Mouse (Mus musculus) heart, postnatal 14 days (tissue): ENCODE measurements around the gene Wnt10a. TPM values are rescaled to one million over a fixed set of nuclear protein-coding genes. Genes with fewer than 3 reads are reported as not detected.

Experiments used
- DNase-seq, 2 experiments: peaks; one replicate each; pipeline ENCODE4 v3.0.0; 2021 to 2022
- intact Hi-C: fragments of 180-260 bp; cut with DNase I; formaldehyde crosslinking; loops from one replicate; pipeline ENCODE4 v1.15.1; 2025
- total RNA-seq, 2 experiments: library from RNA; stranded (reverse); gene quantifications; 2 replicates each; pipeline ENCODE4 v1.2.3; 2021

Wnt10a gene
- total RNA-seq, 2 experiments from 2014 or later, result not detected

DNA sequence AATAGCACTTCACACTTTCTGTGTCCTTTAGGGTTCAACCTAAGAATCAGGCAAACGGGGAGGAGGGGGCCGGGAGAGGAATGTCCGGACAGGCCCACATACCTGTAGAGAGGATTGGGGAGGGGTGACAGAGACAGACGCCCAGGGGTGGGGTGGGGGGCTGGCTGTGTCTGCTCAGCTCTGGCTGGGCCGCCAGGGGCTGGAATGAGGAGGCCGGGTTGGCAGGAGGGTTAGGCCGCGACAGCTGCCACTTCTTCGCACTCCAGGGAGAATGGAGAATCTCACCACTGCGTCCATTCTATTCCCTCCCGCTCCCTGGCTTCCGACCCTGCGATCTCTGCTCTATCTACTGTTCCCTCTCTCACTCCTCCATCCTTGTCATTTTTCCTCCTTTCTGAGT lies 7.8 kb upstream of the Wnt10a start:
- intact Hi-C loops, result no loop called here

DNA sequence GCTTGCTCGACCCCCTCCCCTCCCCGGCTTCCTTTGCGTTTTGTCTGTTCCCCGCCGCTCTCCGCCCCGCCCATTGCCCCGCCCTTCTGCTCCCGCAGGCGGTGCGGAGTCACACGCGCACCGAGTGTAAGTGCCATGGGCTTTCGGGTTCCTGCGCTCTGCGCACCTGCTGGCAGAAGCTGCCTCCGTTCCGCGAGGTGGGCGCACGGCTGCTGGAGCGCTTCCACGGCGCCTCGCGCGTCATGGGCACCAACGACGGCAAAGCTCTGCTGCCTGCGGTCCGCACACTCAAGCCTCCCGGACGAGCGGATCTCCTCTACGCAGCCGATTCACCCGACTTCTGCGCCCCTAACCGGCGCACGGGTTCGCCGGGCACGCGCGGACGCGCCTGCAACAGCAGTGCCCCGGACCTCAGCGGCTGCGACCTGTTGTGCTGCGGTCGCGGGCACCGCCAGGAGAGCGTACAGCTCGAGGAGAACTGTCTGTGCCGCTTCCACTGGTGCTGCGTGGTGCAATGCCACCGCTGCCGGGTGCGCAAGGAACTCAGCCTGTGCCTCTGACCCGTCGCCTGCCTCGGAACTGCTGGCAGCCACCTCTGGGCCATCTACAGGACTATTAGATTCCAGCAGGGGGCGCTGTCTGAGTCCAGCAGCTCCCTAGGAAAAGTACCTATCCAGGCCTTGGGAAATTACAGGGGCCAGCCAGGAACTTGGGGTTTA lies 7.1 kb upstream of the Wnt10a start:
- intact Hi-C loops, result loop anchor here (1.0 kb wide), 1 partner anchor 24 kb away; no protein-coding TSS in a partner anchor
- peak; percentile 66 to 76 for DNase-seq

More for the DNA sequence above, 7.8 kb upstream of the Wnt10a start:
- DNase-seq, result no peak

DNA sequence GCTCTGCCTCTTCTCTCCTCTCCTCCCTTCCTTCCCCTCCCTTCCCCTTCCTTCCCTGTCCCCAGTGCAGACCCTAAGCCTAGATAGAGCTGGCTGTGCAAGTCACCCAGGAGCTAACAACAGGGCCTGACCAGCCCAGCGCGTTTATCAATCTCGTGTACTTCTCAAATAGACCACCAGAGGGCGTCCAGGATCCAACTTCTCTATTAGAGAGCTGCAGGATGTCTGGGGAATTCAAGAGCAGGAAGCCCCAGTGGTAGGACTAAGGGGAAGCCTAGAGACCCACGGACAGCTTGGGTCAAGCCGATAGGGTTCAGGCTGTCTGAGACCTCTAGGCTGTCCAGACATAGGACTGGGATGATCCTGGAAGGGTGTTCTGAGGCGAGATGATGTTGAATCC lies 3.5 kb upstream of the Wnt10a start:
- DNase-seq, result peak; percentile 68 to 87
- intact Hi-C loops, result loop anchor here (1.0 kb wide), 1 partner anchor 20 kb away; no protein-coding TSS in a partner anchor

DNA sequence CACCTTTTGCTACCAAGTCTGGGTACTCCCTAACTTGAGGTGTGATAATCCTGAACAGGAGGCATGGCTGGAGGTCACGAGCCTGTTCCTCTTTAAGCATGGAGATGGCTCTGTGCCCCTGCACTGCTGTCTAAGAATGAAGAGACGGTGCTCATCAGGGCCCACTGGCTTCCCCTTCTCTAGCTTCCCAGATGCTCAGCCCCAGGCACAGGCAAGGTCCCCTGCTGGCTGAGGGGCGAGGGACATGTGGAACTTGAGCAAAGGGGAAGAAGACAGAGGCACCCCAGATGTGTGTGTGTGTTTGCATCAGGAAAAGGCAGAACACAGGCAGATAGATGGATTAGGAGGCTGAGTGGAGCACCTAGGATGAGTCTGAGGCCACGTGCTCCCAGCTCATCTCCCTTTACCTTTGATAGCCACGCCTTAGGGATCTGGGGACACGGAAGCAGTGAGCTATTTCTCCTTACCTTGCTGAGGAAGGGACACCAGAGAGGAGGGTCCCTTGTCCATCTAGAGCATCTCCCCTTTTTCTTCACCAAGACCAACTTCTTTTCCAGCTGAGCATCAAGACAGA lies 2.6 kb upstream of the Wnt10a start:
- no peak for DNase-seq
- intact Hi-C loops, result loop anchor here (1.0 kb wide), 1 partner anchor 20 kb away; no protein-coding TSS in a partner anchor

DNA sequence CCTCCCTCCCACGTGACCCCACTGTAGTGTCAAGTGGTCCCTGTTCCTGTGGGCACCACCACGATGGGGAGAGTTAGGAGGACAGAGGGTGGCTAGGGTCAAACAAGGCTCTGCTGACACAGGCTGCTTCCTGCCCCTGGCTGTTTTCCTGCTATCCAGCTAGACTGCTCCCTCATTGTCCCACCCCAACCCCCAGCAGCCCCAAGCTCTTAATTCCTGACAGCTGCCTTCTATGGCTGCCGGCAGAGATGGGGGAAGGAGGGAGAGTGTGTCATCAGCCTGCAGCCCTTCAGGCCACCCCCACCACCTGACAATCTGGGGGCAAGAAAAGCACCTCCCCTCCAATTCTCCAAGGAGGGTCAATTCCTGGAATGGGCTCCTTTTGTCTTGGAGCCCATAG lies 1.2 kb upstream of the Wnt10a start:
- DNase-seq, result no peak
- intact Hi-C loops, result no loop called here

DNA sequence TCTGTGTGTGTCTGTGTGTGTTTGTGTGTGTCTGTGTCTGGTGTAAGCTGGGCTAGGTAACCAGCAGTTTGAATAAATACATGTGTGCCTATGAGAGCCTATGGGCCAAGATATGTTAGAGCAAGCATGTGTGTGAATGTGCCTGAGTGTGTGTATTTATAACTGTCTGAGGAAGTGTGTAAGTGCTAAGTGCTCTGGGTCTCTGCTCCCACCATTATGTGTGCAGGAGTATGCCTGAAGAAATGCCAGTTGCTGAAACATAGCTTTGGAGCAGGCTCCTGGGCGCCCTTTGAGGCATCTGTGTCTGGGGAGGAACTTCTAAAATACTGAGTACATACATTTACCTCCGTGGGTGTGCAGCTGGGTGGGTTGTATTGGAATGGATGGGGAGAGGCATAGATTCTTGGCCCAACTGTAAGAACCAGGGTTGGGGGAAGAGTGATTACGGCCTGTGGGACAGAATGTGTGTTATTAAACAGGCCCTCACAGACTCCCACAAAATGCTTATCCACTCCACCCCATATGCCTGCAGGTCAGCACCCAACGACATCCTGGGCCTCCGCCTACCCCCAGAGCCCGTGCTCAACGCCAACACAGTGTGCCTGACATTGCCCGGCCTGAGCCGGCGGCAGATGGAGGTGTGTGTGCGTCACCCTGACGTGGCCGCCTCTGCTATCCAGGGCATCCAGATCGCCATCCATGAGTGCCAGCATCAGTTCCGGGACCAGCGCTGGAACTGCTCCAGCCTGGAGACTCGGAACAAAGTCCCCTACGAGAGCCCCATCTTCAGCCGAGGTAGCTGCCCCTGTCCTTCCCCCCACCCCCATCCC lies 1.7 kb downstream of the Wnt10a start:
- DNase-seq, result no peak
- intact Hi-C loops, result no loop called here

DNA sequence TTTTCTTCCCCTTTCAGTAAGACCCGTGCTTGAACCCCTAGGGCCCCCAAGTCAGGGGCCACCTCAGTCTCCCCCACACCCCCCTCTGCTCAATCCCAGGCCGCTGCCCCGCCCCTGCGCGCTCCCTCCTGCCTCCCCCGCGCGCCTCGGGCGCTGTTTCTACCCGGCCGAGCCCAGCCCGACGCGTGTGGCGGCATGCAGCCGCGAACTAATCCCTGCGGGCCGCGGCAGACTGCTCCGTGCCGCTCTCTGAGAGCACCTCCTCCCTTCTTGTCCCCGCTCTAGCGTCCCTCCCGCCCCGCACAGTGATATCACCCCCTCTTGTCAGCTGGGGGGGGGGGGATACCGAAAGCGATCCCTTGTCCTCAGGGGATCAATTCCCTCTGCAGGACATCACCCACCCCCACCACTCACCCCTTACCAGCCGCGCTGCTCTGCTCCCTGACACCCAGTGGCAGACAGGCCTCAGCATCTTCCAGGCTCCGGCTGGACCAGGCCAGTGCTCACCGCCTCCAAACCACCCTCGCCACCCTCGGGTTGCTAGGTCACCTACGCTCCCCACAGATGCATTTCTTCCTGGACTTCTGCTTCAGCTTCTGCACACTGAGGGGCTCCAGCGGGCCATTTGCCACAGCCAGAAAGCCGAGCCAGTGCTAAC lies 3.3 kb downstream of the Wnt10a start:
- intact Hi-C loops, result no loop called here
- no peak for DNase-seq

DNA sequence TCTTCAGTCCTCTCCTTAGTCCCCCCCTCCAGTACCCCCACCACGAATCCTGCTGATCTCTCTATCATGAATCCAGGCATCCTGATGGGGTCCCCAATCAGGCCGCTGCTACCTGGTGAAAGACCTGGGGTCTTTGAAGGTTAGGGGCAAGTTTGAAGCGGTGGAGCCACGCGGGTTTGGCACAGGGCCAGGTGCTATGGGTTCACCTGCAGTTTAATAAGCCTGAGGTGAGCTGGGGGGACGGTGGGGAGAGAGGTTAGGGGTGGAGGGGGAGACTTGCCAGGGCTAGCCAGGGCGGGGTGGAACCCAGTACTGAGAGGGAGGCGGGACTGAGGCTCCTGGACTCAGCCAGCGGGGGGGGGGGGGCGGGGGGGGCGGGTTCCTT lies 3.8 kb downstream of the Wnt10a start:
- intact Hi-C loops, result no loop called here
- DNase-seq, result no peak

DNA sequence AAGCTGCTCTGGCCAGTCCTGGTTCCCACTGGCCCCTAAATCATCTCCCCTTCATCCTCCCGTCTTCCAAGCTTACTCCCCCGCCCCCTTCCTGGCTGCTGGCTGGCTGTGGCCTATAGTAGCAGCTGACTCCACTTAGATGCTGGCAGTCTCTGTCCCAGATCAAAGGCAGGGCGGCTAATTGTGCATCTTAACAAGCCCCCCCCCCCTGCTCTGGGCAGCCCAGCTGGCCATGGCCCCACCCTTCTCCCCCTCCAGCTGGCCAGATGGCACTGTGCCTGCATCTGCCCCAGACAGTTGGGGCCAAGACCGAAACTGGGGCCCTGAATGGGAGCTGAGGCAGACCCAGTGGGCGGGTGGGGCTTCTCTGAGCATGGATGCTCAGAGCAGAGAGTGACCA lies 6.1 kb downstream of the Wnt10a start:
- DNase-seq, result no peak
- intact Hi-C loops, result no loop called here

DNA sequence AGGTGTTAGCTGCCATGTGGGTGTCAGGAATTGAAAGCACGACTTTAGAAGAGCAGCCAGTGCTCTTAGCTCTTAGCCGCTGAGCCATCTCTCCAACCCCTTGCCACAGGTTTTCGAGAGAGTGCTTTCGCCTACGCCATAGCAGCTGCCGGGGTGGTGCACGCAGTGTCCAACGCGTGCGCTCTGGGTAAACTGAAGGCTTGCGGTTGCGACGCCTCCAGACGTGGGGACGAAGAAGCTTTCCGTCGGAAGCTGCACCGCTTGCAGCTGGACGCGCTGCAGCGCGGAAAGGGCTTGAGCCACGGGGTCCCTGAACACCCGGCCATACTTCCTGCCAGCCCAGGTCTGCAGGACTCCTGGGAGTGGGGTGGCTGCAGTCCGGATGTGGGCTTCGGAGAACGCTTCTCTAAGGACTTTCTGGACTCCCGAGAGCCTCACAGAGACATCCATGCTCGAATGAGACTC lies 9.1 kb downstream of the Wnt10a start:
- intact Hi-C loops, result no loop called here
- no peak for DNase-seq

DNA sequence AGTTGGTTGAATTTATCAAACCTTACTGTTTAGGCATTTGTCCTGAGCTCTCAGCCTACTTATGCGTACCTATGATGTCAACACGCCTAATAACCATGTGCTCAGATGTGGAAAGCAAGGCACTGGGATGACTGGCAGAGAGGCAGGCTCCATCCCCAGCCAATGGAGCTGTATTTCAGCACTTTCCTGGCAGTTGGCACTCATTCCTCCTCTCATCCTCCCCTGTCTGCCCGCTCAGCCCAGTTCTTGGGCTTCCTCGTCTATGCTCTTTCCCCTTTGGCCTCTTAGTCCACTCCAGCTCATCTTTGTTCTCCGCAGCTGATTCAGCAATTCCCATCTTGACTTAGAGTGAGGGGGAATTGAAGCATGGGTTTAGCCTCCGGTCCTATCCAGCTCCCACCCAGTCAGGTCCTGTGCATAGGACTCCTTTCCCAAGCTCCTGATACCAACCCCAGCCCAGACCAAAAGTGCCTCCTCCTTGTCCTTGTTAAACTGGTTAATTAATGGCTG lies 10.4 kb downstream of the Wnt10a start:
- intact Hi-C loops, result no loop called here
- no peak for DNase-seq

DNA sequence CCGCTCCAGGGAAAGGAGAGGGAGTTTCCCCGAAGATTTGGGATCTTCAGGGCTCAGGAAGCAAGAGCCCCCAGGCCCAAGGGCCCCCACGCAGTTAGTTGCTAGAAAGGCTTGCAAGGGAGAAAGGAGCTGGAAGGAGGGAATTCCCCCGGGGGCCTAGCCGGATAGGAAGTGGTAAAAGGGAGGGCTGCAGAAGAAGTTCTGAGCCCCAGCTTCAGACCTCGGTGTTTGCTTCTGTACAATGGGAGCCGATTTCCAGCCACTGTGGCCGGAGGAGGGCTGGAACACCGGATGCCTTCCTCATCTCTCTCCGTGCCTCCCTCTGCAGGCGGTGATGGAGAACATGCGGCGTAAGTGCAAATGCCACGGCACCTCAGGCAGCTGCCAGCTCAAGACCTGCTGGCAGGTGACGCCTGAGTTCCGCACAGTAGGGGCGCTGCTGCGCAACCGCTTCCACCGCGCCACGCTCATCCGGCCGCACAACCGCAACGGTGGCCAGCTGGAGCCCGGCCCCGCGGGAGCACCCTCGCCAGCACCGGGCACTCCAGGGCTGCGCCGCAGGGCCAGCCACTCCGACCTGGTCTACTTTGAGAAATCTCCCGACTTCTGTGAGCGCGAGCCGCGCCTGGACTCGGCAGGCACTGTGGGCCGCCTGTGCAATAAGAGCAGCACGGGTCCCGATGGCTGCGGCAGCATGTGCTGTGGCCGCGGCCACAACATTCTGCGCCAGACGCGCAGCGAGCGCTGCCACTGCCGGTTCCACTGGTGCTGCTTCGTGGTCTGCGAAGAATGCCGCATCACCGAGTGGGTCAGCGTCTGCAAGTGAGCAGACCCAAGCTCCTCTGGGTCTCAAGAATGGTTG lies 11.7 kb downstream of the Wnt10a start:
- intact Hi-C loops, result no loop called here
- peak; percentile 76 to 82 for DNase-seq

DNA sequence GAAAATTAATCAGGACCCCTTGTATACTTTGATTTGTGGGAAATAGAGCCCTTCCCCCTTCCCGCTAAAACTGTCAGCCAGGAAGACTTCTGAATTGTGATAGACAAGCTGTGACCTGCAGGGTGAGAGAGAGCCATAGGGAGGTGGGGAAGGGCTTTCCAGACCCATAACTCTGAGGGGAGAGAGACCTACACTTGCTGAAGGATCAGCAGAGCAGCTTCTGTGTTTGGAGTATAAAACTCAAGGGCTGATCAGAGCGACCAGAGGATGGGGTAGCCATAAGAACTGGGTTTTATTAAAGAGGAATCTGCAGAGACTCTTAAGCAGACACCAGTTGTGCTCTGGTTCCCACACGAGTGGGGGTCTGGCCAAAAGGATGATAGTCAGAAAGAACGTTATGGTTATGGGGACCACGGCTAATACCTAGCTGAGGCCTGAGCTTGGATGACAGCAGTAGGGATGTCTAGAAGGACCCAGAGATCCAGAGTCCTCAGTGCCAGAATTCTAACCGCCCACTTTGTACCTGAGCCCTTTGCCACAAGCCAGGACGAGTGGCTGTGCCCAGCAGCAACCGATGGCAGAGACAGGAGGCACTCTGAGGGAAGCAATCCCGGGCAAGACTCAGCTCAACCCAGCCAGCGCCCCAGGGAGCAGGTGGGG lies 13.0 kb downstream of the Wnt10a start:
- intact Hi-C loops, result no loop called here
- no peak for DNase-seq

DNA sequence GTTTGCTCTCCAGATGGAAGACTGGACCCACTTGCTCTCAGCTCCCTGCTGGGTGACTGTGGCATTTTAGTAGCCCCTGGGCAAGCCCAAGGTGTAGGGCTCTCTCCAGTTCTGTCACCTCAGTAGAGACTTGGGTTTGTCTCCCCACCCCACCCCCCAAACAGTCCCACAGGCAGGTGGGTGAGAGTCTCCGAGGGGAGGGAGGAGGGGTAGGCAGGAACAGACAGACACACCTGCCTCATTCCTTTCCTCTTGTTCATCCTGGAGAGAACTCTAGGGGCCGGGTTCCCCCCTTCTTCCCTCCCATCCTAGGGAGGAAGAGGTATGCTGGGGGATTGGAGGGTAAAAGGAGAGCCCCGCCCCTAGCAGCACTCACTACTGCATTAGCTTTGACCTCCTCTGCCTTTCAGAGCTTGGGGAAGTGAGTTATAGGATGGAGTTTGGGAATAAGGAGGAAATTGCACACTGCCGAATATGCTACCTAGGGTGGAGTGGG lies 14.1 kb downstream of the Wnt10a start:
- no peak for DNase-seq
- intact Hi-C loops, result no loop called here

DNA sequence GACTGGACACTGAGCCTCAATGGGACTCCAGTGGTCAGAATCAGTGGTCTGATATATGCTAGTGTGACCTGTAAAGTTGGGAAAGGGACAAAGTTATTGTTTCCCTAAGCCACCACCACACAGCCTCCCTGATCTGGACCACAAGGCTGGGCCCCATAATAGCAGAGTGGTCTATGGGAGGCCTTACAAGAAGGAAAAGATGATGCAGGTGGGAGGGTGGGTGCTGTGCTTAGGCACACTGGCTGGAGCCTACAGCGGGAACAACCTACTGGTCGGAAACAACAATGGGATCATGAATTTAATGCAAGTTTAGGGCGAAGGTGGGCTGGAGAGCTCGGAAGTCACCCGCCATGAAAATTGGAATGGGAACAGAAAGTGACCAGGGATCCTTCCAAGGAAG lies 14.5 kb downstream of the Wnt10a start:
- intact Hi-C loops, result no loop called here
- no peak for DNase-seq

DNA sequence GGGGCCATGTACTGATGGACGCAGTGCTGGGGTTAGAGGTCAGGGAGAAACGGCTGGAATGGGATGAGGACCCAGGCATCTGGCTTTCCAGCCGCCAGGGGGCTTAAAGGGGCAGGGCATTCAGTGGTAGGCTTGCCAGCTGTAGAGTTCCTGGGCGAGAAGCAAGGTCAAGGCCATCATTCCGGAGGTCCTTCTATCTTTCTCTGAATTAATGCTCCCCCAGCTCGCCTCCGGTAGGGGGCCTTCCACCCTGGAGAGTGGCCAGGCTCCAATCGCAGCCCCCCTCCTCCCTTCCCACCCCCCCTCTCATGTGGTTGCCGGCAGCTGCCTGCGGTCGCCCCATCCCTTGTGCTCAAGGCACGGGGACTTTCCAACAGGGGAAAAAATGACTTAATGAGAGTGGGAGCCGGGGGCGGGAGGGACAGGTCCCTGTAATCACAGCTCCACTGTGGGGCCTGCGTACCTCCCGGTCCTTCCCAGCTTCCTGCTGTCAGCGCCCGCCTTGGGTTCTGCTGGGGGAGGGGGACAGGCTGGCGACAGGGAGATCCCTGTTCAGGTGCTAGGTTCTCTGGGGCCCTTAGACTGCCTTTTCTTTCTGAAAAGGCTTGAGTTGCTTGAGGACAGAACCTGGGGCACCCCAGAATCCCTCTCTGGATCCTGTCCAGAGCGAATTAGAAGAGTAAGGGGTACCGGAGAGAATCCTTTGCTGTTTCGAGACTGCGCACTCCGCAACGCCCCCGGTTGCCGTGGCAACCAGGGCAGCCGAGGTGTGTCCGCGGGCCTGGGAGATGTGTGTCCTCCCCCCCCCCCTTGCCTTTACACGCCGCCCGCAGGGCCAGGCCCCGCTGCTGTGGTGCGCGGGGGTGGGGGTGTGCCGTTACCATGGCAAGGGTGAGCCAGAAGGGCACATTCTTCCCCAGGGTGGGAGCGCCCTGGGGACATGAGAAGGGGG lies 15.3 kb downstream of the Wnt10a start:
- peak in 1 of 2 experiments; percentile 28 for DNase-seq
- intact Hi-C loops, result no loop called here

DNA sequence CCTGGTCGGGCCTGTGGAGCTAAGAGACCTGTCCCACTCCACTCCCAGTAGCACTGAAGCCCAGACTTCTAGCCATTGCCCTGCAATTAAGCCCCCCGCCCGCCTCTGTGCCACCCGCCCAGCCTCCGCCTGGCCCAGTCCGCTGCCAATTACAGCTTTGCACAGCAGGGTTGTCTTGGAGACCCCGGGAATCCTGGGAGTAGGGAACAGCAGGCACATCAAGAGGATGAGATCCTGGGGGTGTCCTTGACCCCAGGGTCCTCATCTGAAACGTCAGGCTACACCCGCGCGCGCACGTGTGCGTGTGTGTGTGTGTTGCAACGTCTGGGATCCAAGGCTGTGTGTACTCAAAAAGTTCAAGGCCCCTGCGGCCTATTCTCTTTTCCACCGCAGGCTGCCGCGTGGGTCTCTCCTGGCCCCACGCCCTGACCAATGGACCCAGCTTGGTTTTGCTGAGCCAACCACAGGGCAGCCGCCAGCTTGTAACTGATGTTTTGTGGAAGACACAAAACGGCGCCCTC lies 16.3 kb downstream of the Wnt10a start:
- no peak for DNase-seq
- intact Hi-C loops, result loop anchor here (1.0 to 2.0 kb wide), 3 partner anchors 19 to 45 kb away; no protein-coding TSS in a partner anchor
